Mouse (Mus musculus) lung, embryonic 15.5 days (tissue): Measurements from ENCODE around the gene Xrcc1. TPM values are rescaled to one million over a fixed set of nuclear protein-coding genes. Genes with fewer than 3 reads are reported as not detected.
"Not testable (repeated sequence)": the region's sequence is repeated elsewhere in the genome, so short reads cannot be mapped to it uniquely, and the experiment has no call there.

Experiments
- ATAC-seq: fragments of 200-750 bp; cut with Nextera tagmentation; 2 replicates; pipeline ENCODE4 v1.8.0; 2017; ENCODE audit warnings: moderate number of reproducible peaks, borderline replicate concordance; ENCODE audit not compliant: low FRiP score, low TSS enrichment; ENCODE audit errors: extremely low read depth
- H3K27ac ChIP-seq: fragments of 300-500 bp; sonication (generic); 2 replicates; pipeline ENCODE4 v1.5.1; 2015; ENCODE audit warnings: moderate library complexity, mild to moderate bottlenecking, inconsistent platforms
- H3K27me3 ChIP-seq: fragments of 300-500 bp; sonication (generic); 2 replicates; pipeline ENCODE4 v1.6.1; 2015; ENCODE audit warnings: inconsistent platforms
- H3K36me3 ChIP-seq: fragments of 300-500 bp; sonication (generic); 2 replicates; pipeline ENCODE4 v1.6.1; 2015; ENCODE audit warnings: inconsistent platforms
- H3K4me1 ChIP-seq: fragments of 300-500 bp; sonication (generic); 2 replicates; pipeline ENCODE4 v1.6.1; 2015; ENCODE audit warnings: inconsistent platforms
- H3K4me2 ChIP-seq: fragments of 300-500 bp; sonication (generic); 2 replicates; pipeline ENCODE4 v1.6.1; 2015; ENCODE audit warnings: inconsistent platforms, mild to moderate bottlenecking, moderate library complexity
- H3K4me3 ChIP-seq: fragments of 300-500 bp; sonication (generic); 2 replicates; pipeline ENCODE4 v1.5.1; 2015; ENCODE audit warnings: mild to moderate bottlenecking, inconsistent platforms
- H3K9ac ChIP-seq: fragments of 300-500 bp; sonication (generic); 2 replicates; pipeline ENCODE4 v1.6.1; 2015; ENCODE audit warnings: inconsistent platforms
- H3K9me3 ChIP-seq: fragments of 300-500 bp; sonication (generic); 2 replicates; pipeline ENCODE4 v1.6.1; 2016; ENCODE audit warnings: inconsistent platforms
- WGBS: fragments of 180-500 bp; shearing (Covaris S2); methylation state at CpG from one replicate; pipeline ENCODE4 v1.1.7; 2015; 5-methylcytosine and 5-hydroxymethylcytosine counted together
- polyA plus RNA-seq: library from polyadenylated mRNA; unstranded; fragments of >200 nt; fragmentation: Nextera tagmentation; extraction: Ambion mirVana; gene quantifications from 2 replicates; pipeline ENCODE4 v1.2.1, GENCODE M21; 2015

Xrcc1 gene
- polyA plus RNA-seq, 1 experiment from 2014 or later, result 118 TPM

DNA sequence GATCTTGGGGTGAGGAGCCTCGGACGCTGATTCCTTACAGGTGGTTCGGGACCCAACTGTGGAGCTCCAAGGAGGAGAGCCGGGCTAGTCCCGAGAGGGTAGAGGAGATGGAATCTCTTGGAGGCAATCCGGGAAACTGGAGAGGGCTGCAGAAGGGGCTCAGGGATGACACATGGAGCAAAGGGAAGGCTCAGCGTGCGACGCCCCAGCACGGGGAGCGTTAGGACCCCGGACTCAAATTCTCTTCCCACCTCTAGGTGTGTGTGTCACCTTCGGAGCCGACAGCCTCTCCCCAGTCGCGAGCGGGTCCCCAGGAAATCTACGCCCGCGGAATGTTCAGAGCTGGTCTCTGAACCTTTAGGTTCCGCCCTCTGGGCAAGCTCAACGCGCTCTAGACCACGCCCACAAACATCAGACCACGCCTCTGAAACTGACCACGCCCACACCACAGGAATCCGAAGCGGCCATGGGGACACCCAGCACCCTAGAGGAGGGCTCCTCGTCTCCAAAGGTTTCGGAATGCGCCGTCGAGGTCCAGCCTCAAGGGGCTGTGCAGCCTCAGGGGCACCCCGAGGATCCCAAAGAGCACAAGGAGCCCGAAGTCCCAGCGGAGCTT lies 64.9 kb downstream of the Xrcc1 start:
- H3K4me3 ChIP-seq, result peak overlapping the region; percentile 44
- H3K9ac ChIP-seq, result peak overlapping the region; percentile 25
- peak overlapping the region; percentile 39 for H3K27ac ChIP-seq
- peaks cover 16% of the 10 kb centered on the region for H3K4me1 ChIP-seq
- under 1% methylated on average over 36 of the region's 36 CpGs for WGBS
- ATAC-seq, result peak; percentile 77
- H3K9me3 ChIP-seq, result no peaks in the 10 kb centered on the region
- H3K4me2 ChIP-seq, result peak overlapping the region; percentile 79
- peaks cover 41% of the 10 kb centered on the region for H3K27me3 ChIP-seq
- no peaks in the 10 kb centered on the region for H3K36me3 ChIP-seq

DNA sequence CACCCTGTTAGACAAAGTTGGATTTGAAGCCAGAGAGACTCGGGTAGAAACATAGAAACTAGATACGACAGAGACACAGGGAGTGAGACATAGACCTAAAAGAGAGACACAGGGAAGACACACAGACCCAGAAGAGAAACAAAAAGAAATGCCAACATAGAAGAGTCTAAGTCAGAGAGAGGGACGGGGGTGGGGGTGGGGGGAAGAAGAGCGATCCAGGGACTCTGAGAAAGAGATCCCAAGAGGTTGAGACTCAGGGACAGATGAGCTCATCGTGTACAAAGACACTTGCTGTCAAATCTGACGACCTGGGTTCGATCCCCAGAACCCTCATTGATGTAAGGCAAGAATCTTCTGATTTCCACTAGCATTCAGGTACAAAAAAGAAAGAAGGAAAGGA lies 65.6 kb downstream of the Xrcc1 start:
- Histone ChIP-seq H3K4me2 (peak overlapping the region; percentile 79), H3K9ac (peak overlapping the region; percentile 25), H3K9me3 (no peaks in the 10 kb centered on the region), H3K4me3 (peak overlapping the region; percentile 44), H3K27me3 (peaks cover 41% of the 10 kb centered on the region), H3K36me3 (no peaks in the 10 kb centered on the region), H3K4me1 (peaks cover 16% of the 10 kb centered on the region), H3K27ac (no peak overlapping the region)
- WGBS, result 14% methylated on average over 7 of the region's 7 CpGs
- ATAC-seq, result no peak

DNA sequence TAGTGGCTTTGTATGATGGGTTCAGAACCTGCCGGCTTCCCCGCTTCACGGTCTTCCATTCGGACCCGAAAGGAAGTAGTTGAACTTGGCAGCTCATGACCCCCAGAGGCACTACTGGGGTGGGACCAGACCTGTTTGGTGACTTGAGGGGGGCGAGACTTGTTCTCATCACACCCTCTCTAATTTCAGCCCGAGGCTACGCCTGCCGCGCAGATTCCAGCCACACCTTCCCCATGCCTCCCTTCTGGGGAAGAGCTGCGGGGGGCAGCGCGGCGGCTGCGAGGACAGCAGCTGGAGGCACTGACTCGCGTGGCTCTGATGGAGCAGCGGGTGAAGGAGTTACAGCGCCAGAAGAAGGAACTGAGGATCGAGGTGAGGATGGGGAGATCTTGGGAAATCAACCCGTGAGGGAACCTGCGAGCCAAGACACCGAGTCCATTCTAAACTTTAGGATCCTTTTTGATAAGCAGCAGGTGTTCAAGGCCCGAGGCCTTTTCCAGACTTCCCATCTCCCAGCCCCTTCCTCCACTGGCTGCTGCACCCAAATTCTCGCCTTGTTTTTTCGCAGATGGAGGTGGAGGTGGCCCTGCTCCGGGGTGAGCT lies 66.3 kb downstream of the Xrcc1 start:
- Histone ChIP-seq H3K4me2 (peak overlapping the region; percentile 79), H3K36me3 (no peaks in the 10 kb centered on the region), H3K27me3 (peaks cover 41% of the 10 kb centered on the region), H3K9ac (0 out of 2 replicates have a peak overlapping the region, but pooled peaks have one; percentile 13), H3K4me3 (peak overlapping the region; percentile 23), H3K4me1 (peaks cover 16% of the 10 kb centered on the region), H3K27ac (no peak overlapping the region), H3K9me3 (no peaks in the 10 kb centered on the region)
- ATAC-seq, result no peak
- 6% methylated on average over 27 of the region's 27 CpGs for WGBS

DNA sequence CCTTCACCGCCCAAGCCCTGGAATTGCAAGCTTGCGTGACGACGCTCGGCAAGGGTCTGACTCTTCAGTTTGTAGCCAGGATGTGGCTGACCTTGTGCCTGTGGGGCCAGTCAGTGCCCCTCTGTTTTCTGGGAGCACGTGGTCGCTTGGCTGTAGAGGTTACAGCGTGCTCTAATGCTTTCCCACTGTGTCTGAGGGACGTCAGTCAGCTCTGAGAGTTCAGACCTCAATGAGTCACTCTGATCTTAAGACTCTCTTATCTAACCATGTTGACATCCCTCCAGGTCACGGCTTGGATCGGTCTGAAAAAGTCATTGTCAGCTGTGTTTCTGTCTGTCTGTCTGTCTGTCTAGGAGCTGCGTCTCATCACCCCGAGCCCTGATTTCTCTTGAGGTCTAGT lies 68.7 kb downstream of the Xrcc1 start:
- H3K4me3 ChIP-seq, result no peak overlapping the region
- no peaks in the 10 kb centered on the region for H3K36me3 ChIP-seq
- H3K9ac ChIP-seq, result no peak overlapping the region
- H3K27ac ChIP-seq, result no peak overlapping the region
- 50% methylated on average over 13 of the region's 13 CpGs for WGBS
- no peak overlapping the region for H3K4me2 ChIP-seq
- H3K27me3 ChIP-seq, result peaks cover 37% of the 10 kb centered on the region
- ATAC-seq, result no peak
- no peaks in the 10 kb centered on the region for H3K9me3 ChIP-seq
- peaks cover 16% of the 10 kb centered on the region for H3K4me1 ChIP-seq

DNA sequence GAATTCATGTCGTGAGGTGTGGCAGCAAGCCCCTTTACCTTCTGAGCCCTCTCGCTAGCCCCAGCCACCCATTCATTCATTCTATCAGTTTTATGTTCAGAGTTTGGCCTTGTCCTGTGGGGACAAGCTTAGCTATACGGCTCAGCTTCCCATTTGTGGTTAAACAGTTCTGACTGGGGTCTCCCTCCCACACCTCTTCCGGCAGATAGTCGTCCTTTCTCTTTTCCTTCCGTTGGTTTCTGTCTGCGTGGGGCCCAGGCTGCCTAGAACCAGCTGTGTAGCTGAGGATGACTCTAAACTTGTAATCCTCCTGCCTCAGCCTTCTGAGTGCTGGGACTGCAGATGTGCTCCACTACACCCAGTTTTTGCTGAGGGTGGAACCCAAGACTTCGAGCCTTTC lies 71.7 kb downstream of the Xrcc1 start:
- no peak for ATAC-seq

DNA sequence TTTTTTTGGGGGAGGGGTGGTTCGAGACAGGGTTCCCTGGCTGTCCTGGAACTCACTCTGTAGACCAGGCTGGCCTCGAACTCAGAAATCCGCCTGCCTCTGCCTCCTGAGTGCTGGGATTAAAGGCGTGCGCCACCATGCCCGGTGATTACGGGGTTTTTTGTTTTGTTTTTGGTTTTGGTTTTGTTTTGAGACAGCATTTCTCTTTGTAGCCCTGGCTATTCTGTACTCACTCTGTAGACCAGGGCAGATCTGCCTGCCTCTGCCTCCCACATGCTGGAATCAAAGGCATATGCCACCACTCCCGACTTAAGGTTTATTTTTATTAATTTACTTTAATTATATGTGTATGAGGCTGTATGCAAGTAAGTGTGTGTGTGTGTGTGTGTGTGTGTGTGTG lies 72.3 kb downstream of the Xrcc1 start:
- not testable (repeated sequence) for H3K4me3 ChIP-seq, H3K27me3 ChIP-seq, H3K9ac ChIP-seq, ATAC-seq, H3K27ac ChIP-seq, H3K4me1 ChIP-seq, H3K9me3 ChIP-seq, H3K4me2 ChIP-seq, H3K36me3 ChIP-seq
- WGBS, result 91% methylated on average over 8 of the region's 8 CpGs

More for the DNA sequence above, 71.7 kb downstream of the Xrcc1 start:
- Histone ChIP-seq H3K36me3 (no peaks in the 10 kb centered on the region), H3K9ac (no peak overlapping the region), H3K4me2 (no peak overlapping the region), H3K9me3 (no peaks in the 10 kb centered on the region), H3K27ac (no peak overlapping the region), H3K4me3 (no peak overlapping the region), H3K4me1 (peaks cover under 1% of the 10 kb centered on the region), H3K27me3 (peaks cover 9% of the 10 kb centered on the region)
- WGBS, result 73% methylated on average over 8 of the region's 8 CpGs

DNA sequence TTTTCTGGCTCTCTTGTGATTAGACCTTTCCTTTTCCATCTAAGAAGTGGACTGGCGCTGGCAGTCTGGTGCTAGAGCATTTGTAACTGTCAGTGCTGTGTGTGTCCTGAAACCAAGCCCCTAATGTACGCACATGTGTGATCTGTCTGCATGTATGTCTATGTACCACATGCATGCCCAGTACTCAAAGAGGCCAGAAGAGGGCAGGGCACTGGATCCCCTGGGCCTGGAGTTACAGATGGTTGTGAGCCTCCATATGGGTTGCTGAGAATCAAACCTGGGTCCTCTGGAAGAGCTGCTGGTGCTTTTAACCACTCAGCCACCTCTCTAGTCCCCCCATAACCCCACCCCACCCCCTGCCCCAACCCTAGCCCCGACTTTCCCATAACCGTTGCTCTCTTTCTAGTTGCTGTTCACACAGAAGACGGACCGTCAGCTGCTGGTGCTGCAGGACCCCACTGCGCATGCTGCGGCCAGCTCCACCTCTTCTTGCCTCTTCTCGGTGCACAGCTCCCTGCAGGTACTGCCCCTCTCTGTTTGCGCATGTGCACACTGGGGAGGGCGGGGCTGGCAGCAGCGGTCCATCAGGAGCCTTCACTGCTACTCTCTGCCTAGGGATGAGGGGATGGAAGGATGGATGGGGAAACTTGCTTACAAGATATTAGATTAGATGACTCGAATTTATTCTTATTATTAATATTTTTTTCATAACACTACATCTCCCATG lies 73.7 kb downstream of the Xrcc1 start:
- Histone ChIP-seq H3K9me3 (no peaks in the 10 kb centered on the region), H3K27ac (no peak overlapping the region), H3K9ac (no peak overlapping the region), H3K4me3 (no peak overlapping the region), H3K4me1 (no peaks in the 10 kb centered on the region), H3K27me3 (no peaks in the 10 kb centered on the region), H3K36me3 (no peaks in the 10 kb centered on the region), H3K4me2 (no peak overlapping the region)
- ATAC-seq, result no peak
- 55% methylated on average over 13 of the region's 13 CpGs for WGBS

DNA sequence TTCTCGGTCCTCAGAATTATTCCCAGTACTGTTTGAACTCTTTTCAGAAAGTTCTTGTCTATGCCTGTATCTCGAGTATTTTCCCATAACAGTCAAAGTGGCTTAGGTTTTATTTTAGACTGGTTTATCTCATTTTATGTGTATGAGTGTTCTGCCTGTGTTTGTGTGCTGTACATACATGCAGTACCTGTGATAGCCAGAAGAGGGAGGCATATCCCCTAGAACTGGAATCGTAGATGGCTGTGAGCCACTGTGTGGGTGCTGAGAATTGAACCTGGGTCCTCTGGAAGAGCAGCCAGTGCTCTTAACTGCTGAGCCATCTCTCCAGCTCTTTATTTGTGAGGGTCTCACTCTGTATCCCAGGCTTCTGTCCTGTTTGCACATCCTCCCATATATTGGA lies 75.1 kb downstream of the Xrcc1 start:
- Histone ChIP-seq H3K4me3 (no peak overlapping the region), H3K27ac (no peak overlapping the region), H3K27me3 (no peaks in the 10 kb centered on the region), H3K9ac (no peak overlapping the region), H3K36me3 (no peaks in the 10 kb centered on the region), H3K4me1 (no peaks in the 10 kb centered on the region), H3K4me2 (no peak overlapping the region), H3K9me3 (no peaks in the 10 kb centered on the region)
- 71% methylated on average over 3 of the region's 3 CpGs for WGBS
- ATAC-seq, result no peak

DNA sequence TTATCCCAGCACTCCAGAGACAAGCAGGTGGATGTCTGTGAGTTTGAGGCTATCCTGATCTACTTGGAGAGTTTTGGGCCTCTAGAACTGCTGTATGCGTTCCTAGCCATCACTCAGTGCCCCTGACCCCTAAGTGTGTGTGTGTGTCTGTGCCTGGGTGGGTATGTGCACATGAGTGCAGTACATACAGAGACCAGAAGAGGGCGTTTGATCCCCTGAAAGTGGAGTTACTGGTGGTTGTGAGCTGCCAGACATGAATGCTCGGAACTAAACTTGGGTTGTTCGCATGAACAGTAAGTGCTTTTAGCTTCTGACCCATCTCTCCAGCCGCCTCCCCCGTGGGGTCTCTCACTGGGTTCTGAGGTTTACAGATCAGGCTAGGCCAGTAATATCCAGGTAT lies 76.9 kb downstream of the Xrcc1 start:
- Histone ChIP-seq H3K9ac (no peak overlapping the region), H3K27ac (no peak overlapping the region), H3K4me2 (no peak overlapping the region), H3K9me3 (no peaks in the 10 kb centered on the region), H3K4me1 (no peaks in the 10 kb centered on the region), H3K36me3 (no peaks in the 10 kb centered on the region), H3K4me3 (no peak overlapping the region), H3K27me3 (no peaks in the 10 kb centered on the region)
- whole genome bisulfite sequencing, result 80% methylated on average over 6 of the region's 6 CpGs
- no peak for ATAC-seq

Other genes starting within 250 kb of the Xrcc1 start
- 36.2 and 37.9 TPM in 2 replicates for gene Zfp61, start 245.1 kb upstream of the Xrcc1 start, polyA plus RNA-seq
- gene Zfp94, start 229.6 kb upstream of the Xrcc1 start, polyA plus RNA-seq, result 10.3 and 10.4 TPM in 2 replicates
- gene Tescl, start 212.4 kb upstream of the Xrcc1 start, polyA plus RNA-seq, result not detected in 2 replicates
- not detected in 2 replicates for gene Lypd5, start 197.1 kb upstream of the Xrcc1 start, polyA plus RNA-seq
- gene Kcnn4, start 176.0 kb upstream of the Xrcc1 start, polyA plus RNA-seq, result 3.5 and 4.7 TPM in 2 replicates
- gene Smg9, start 146.7 kb upstream of the Xrcc1 start, polyA plus RNA-seq, result 22.5 and 23.9 TPM in 2 replicates
- not detected in 2 replicates for gene Irgc1, start 94.0 kb upstream of the Xrcc1 start, polyA plus RNA-seq
- gene Plaur, start 83.8 kb upstream of the Xrcc1 start, polyA plus RNA-seq, result 17.5 and 18.6 TPM in 2 replicates
- gene Cadm4, start 64.3 kb upstream of the Xrcc1 start, polyA plus RNA-seq, result 2.8 and 3.5 TPM in 2 replicates
- gene Zfp428, start 39.3 kb upstream of the Xrcc1 start, polyA plus RNA-seq, result 42.7 and 47.2 TPM in 2 replicates
- 0.19 and 0.47 TPM in 2 replicates for gene AC161166.1, start 33.8 kb upstream of the Xrcc1 start, polyA plus RNA-seq
- 7.8 and 7.9 TPM in 2 replicates for gene Irgq, start 15.6 kb upstream of the Xrcc1 start, polyA plus RNA-seq
- 0.39 and 0.54 TPM in 2 replicates for gene Pinlyp, start 171 bp upstream of the Xrcc1 start, polyA plus RNA-seq
- 23.8 and 24.2 TPM in 2 replicates for gene Ethe1, start 41.3 kb downstream of the Xrcc1 start, polyA plus RNA-seq
- 2.8 and 3.0 TPM in 2 replicates for gene Zfp575, start 41.4 kb downstream of the Xrcc1 start, polyA plus RNA-seq
- 0.15 and 0.21 TPM in 2 replicates for gene Phldb3, start 64.5 kb downstream of the Xrcc1 start, polyA plus RNA-seq
- gene Lypd3, start 90.3 kb downstream of the Xrcc1 start, polyA plus RNA-seq, result 0.18 and 0.40 TPM in 2 replicates
- not detected in 2 replicates for gene Tex101, start 130.4 kb downstream of the Xrcc1 start, polyA plus RNA-seq
- not detected in 2 replicates for gene BC049730, start 163.0 kb downstream of the Xrcc1 start, polyA plus RNA-seq
- gene Gm4763, start 180.6 kb downstream of the Xrcc1 start, polyA plus RNA-seq, result not detected in 2 replicates
- 0.73 and 0.75 TPM in 2 replicates for gene Cd177, start 214.0 kb downstream of the Xrcc1 start, polyA plus RNA-seq
- gene Ceacam10, start 230.9 kb downstream of the Xrcc1 start, polyA plus RNA-seq, result 0.15 TPM in 1 of 2 replicates, not detected in the other